Mouse (Mus musculus) heart, embryonic 14.5 days (tissue): Measurements from ENCODE around the gene Prmt2. TPM values are rescaled to one million over a fixed set of nuclear protein-coding genes. Genes with fewer than 3 reads are reported as not detected.

Source experiments
- ATAC-seq: fragments of 200-750 bp; cut with Nextera tagmentation; 2 replicates; pipeline ENCODE4 v1.8.0; 2017; ENCODE audit warnings: low read depth, moderate TSS enrichment; ENCODE audit not compliant: insufficient number of reproducible peaks, insufficient read depth, low FRiP score
- H3K27ac ChIP-seq, 2 experiments: fragments of 200-500 bp in 1 of 2; fragments of 300-500 bp in 1 of 2; sonication (generic) in 1 of 2; replicated peaks in 1 of 2; 2 replicates each; pipeline ENCODE4 v1.5.1; 2012 to 2014; ENCODE audit warnings: low read depth in 2 of 2, low read length in 2 of 2, control low read depth in 1 of 2, mild to moderate bottlenecking in 1 of 2, mixed read lengths in 1 of 2; ENCODE audit not compliant: control insufficient read depth in 1 of 2, insufficient read depth in 1 of 2
- H3K27me3 ChIP-seq: fragments of 300-500 bp; sonication (generic); 2 replicates; pipeline ENCODE4 v1.6.1; 2014; ENCODE audit warnings: mild to moderate bottlenecking, low read length, control low read depth; ENCODE audit not compliant: control insufficient read depth, insufficient read depth
- H3K36me3 ChIP-seq: fragments of 300-500 bp; sonication (generic); 2 replicates; pipeline ENCODE4 v1.6.1; 2014; ENCODE audit warnings: mild to moderate bottlenecking, control low read depth, low read length, mixed read lengths; ENCODE audit not compliant: control insufficient read depth, insufficient read depth
- H3K4me1 ChIP-seq, 2 experiments: fragments of 200-500 bp in 1 of 2; fragments of 300-500 bp in 1 of 2; sonication (generic) in 1 of 2; 2 replicates each; pipeline ENCODE4 v1.6.1; 2012 to 2014; ENCODE audit warnings: low read length in 2 of 2, control low read depth in 1 of 2, mixed read lengths in 1 of 2; ENCODE audit not compliant: control insufficient read depth in 2 of 2, insufficient read depth in 2 of 2
- H3K4me2 ChIP-seq: fragments of 300-500 bp; sonication (generic); 2 replicates; pipeline ENCODE4 v1.6.1; 2014; ENCODE audit warnings: mild to moderate bottlenecking, low read length
- H3K4me3 ChIP-seq, 2 experiments: fragments of 200-500 bp in 1 of 2; fragments of 300-500 bp in 1 of 2; sonication (generic) in 1 of 2; 2 replicates each; pipeline ENCODE4 v1.5.1; 2012 to 2014; ENCODE audit warnings: low read length in 2 of 2, mild to moderate bottlenecking in 2 of 2, control low read depth in 1 of 2, low read depth in 1 of 2, moderate library complexity in 1 of 2; ENCODE audit not compliant: control insufficient read depth in 1 of 2, insufficient read depth in 1 of 2
- H3K9ac ChIP-seq: fragments of 300-500 bp; sonication (generic); 2 replicates; pipeline ENCODE4 v1.6.1; 2014; ENCODE audit warnings: mild to moderate bottlenecking, low read length
- H3K9me3 ChIP-seq: fragments of 300-500 bp; sonication (generic); 2 replicates; pipeline ENCODE4 v1.6.1; 2016; ENCODE audit warnings: low read length, control low read depth; ENCODE audit not compliant: control insufficient read depth
- WGBS: fragments of 180-500 bp; shearing (Covaris S2); extraction: QIAGEN DNeasy Blood & Tissue Kit; methylation state at CpG from one replicate; pipeline ENCODE4 v1.1.7; 2014; 5-methylcytosine and 5-hydroxymethylcytosine counted together
- polyA plus RNA-seq: library from polyadenylated mRNA; unstranded; fragments of >200 nt; fragmentation: Nextera tagmentation; extraction: Ambion mirVana; gene quantifications from 2 replicates; pipeline ENCODE4 v1.2.1, GENCODE M21; 2014

The Prmt2 gene
- polyA plus RNA-seq, 1 experiment from 2014 or later: 58.6 TPM

DNA sequence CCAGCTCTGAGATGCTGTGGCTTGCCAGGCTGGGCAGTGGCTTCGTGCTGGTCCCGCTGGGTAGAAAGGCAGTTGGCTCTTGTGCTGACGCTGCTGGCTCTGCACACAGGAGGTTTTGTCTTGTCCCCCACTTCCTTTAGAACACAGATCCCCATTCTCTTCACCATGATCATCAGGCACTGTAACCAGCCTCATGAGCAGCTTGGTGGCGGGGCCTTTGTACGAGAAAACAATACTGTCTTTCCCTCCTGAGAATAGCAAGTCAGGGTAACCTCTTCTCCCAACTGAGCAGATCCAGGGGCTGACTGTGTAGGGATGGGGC lies 10.9 kb upstream of the Prmt2 start:
- WGBS: 81% methylated on average over 5 of the region's 5 CpGs
- Histone ChIP-seq H3K4me1 (peaks cover 5% of the 10 kb centered on the region in 2 experiments; a peak in 3 of 4 replicates), H3K36me3 (no peaks in the 10 kb centered on the region), H3K27me3 (no peaks in the 10 kb centered on the region), H3K9me3 (no peaks in the 10 kb centered on the region), H3K27ac (no peak overlapping the region), H3K9ac (no peak overlapping the region), H3K4me2 (no peak overlapping the region), H3K4me3 (no peak overlapping the region)
- no peak for ATAC-seq

DNA sequence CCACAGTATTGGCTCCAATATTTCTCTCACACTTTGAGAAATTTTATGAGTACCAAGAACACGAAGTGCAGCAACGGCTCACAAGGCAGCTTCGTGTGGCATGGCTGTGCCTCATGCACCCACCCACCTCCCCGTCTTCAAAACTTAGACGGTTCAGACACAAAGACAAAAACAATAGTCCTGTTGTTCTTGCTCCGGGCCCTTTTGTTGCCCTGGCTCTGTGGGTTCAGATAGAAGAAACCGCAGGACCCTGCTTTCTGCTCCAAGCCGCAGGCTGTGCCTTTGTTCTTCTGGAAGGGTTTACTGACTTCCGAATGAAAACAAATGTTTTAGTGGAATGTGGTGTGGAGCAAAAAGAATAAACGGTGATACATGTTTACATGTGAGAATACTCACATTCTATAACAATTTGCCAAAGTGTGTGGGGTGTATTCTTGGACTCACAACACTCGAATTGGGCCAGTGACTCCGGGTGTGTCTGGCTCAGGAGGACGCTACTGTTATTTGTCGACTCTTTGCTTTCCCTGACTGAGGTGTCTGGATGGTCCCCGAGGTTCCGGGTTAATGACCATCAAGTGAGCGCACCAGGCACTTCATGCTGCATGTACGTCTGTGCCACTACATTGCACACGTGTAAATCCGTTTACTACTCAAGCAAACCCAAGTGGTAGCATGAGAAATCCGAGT lies 10.4 kb upstream of the Prmt2 start:
- H3K4me2 ChIP-seq: no peak overlapping the region
- H3K27ac ChIP-seq: no peak overlapping the region
- no peak for ATAC-seq
- WGBS: 75% methylated on average over 21 of the region's 21 CpGs
- no peak overlapping the region for H3K4me3 ChIP-seq
- 0 out of 4 replicates have a peak, but pooled peaks cover 0 to under 1% of the 10 kb centered on the region in 2 experiments for H3K4me1 ChIP-seq
- H3K27me3 ChIP-seq: no peaks in the 10 kb centered on the region
- no peaks in the 10 kb centered on the region for H3K9me3 ChIP-seq
- H3K36me3 ChIP-seq: no peaks in the 10 kb centered on the region
- no peak overlapping the region for H3K9ac ChIP-seq

DNA sequence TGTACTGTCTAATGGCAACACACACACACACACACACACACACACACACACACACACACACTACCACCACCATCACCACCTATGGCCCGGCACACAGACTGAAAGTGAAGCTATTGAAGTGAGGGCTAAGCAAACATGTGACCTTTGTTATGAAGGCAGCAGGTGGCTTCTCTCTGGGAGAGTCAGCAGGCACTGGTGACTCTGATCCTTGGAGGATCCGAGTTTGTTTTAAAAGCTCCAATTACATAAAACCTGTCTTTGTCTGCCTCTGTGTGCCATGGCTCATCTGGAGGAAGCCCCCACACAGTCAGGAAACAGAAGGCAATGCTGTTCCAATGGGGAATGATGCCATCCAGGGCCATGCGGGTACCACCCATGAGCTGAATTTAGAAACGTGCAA lies 8.9 kb upstream of the Prmt2 start:
- Histone ChIP-seq H3K4me1 (no peaks in the 10 kb centered on the region), H3K9me3 (no peaks in the 10 kb centered on the region), H3K27me3 (no peaks in the 10 kb centered on the region), H3K4me2 (no peak overlapping the region), H3K27ac (no peak overlapping the region), H3K4me3 (no peak overlapping the region), H3K36me3 (no peaks in the 10 kb centered on the region), H3K9ac (no peak overlapping the region)
- 54% methylated on average over 4 of the region's 4 CpGs for WGBS
- ATAC-seq: no peak

DNA sequence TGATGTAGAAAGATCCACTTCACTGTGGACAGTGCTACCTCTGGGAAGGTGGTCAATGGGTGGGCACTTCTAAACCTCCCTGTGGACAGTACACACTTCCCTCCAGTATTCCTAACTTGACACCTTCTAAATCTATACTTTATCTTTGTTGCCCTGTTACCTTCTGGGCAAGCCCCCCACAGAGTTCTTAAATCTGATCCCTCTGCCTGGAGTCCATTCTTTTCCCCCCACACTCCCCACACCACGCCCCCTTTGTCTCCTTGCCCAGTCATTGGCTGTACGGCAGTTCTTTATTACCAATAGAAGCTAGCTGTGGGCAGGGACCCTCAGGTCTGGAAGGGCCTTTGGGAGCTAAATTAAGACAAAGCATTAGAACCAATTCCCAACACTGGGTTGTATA lies 7.4 kb upstream of the Prmt2 start:
- H3K27ac ChIP-seq: no peak overlapping the region
- no peak overlapping the region for H3K4me2 ChIP-seq
- 0 out of 4 replicates have a peak, but pooled peaks cover 0 to 3% of the 10 kb centered on the region in 2 experiments for H3K4me1 ChIP-seq
- H3K9me3 ChIP-seq: no peaks in the 10 kb centered on the region
- WGBS: 81% methylated on average over 2 of the region's 2 CpGs
- no peak for ATAC-seq
- H3K4me3 ChIP-seq: no peak overlapping the region
- no peak overlapping the region for H3K9ac ChIP-seq
- no peaks in the 10 kb centered on the region for H3K36me3 ChIP-seq
- no peaks in the 10 kb centered on the region for H3K27me3 ChIP-seq

DNA sequence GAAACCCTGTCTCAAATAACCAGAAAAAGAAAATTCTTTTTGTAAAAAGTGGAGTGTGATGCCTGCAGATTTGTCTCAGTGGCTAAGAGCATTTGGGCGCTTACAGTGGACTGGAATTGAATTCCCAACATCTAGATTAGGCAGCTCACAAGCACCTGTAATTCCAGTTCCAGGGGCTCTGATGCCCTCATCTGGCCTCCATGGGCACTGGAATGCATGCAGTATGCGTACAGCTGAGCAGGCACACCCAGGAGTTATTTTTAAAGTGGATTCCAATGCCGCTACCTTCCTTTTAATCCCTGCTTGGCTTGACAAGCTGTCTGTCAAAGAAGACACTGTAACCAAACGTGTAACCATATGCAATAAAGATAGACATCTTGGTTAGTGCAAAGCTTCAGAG lies 1.7 kb upstream of the Prmt2 start:
- Histone ChIP-seq H3K27me3 (no peaks in the 10 kb centered on the region), H3K36me3 (peaks cover 10% of the 10 kb centered on the region), H3K4me1 (peaks cover 4 to 16% of the 10 kb centered on the region in 2 experiments), H3K9ac (no peak overlapping the region), H3K27ac (no peak overlapping the region), H3K4me3 (no peak overlapping the region), H3K4me2 (no peak overlapping the region), H3K9me3 (no peaks in the 10 kb centered on the region)
- 25% methylated on average over 4 of the region's 4 CpGs for WGBS
- no peak for ATAC-seq

DNA sequence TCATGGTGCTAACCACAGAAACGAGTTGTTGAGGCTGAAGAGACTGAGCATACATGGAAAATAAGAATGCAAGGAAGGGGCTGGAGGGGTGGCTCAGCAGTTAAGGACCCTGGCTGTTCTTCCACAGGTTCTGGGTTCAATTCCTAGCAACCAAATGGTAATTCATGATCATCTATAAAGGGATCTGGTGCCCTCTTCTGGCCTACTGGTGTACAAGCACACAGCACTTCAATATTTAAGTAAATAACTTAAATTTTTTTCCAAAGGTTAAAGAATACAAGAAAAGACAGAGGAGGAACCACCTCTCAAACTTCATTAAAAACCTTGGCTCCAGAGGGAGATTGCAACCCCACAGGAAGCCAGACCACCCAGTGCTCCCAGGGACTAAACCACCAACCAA lies 8.0 kb downstream of the Prmt2 start:
- 79% methylated on average over 1 of the region's 1 CpGs for WGBS
- Histone ChIP-seq H3K36me3 (peaks cover 18% of the 10 kb centered on the region), H3K4me1 (no peaks in the 10 kb centered on the region), H3K27me3 (no peaks in the 10 kb centered on the region), H3K9me3 (no peaks in the 10 kb centered on the region), H3K4me2 (no peak overlapping the region), H3K4me3 (no peak overlapping the region), H3K9ac (no peak overlapping the region), H3K27ac (no peak overlapping the region)
- no peak for ATAC-seq

DNA sequence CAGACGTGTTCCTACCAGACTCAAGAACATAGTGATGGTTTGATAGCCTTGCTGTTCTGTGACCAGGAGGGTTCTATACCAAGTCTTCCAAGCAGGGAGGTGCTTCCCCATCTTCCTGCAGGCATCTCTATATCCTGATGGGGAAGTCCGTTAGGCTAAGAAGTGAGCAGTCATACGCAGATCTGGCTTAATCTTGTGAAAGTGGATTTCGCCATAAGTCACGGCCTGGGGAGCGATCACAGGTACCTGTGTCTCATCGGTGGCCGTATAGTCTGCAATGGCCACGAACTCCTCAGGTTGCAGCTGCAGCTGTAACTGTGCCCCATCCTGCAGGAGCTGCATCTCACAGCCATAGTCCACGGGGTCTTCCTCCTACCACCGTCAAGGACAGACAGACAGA lies 11.7 kb downstream of the Prmt2 start:
- no peak overlapping the region for H3K27ac ChIP-seq
- no peaks in the 10 kb centered on the region for H3K9me3 ChIP-seq
- H3K4me3 ChIP-seq: no peak overlapping the region
- WGBS: 89% methylated on average over 11 of the region's 11 CpGs
- H3K36me3 ChIP-seq: peaks cover 54% of the 10 kb centered on the region
- H3K27me3 ChIP-seq: no peaks in the 10 kb centered on the region
- no peaks in the 10 kb centered on the region for H3K4me1 ChIP-seq
- no peak overlapping the region for H3K4me2 ChIP-seq
- no peak for ATAC-seq
- no peak overlapping the region for H3K9ac ChIP-seq

DNA sequence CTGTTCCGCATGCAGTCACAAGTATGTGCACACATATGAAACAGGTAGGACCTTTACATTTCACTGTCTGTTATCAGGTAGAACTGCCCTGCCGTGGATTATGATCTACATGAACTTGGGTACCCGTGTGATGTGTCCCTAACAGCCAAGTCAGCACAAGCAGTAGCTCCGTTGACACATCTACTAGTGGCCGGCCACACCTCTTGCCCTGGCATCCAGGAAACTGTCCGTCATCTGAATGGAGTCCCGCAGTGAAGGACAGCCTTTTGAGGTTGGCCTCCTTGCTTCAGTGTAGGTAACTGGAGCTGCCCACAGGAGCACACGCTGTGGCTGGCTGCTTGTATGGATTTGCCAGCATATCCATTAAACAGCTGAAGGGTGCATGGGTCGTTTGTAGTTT lies 19.4 kb downstream of the Prmt2 start:
- 76% methylated on average over 9 of the region's 9 CpGs for WGBS
- Histone ChIP-seq H3K4me3 (no peak overlapping the region), H3K4me2 (no peak overlapping the region), H3K9me3 (peaks cover 15% of the 10 kb centered on the region), H3K27me3 (no peaks in the 10 kb centered on the region), H3K9ac (no peak overlapping the region), H3K27ac (no peak overlapping the region), H3K4me1 (no peaks in the 10 kb centered on the region), H3K36me3 (peaks cover 98% of the 10 kb centered on the region)
- no peak for ATAC-seq
